In the genomic region with DNA sequence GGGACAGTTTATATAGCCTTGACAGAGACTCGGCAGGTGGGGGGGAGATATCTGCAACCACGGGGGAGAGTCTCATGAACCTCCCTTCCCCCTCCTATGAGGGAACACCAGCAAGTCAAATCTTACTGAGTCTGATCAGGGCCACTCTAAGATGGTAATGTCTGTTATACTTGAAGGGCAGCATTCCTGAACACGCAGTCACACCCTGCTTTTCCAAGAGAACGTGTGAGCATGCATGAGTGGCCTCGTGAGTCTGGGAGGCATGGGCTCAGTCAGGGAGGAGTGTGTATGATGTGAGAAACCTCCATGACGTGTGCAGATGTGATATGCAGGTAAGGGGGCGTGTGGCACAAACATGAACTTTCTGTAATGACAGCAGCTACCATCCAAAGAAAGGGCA, we compare ENCODE assay signal across 12 mouse cellular contexts. TPM values are rescaled to one million over a fixed set of nuclear protein-coding genes. Genes with fewer than 3 reads are reported as not detected.
A peak's percentile ranks its signal among the peaks of the same experiment; 100 is the strongest.
DNase-seq lines count a peak whose midpoint lies in the region; ATAC-seq and TF ChIP-seq lines count a peak whose summit lies in the region.
"Had no signal": no experiment of that assay in that cellular context is flagged by ENCODE, and none has a peak within 500 bp of the region (broad histone marks: within the 10 kb centered on the region; RNA-seq: fewer than 3 reads in every experiment).

No protein-coding gene starts in this region.

- intact Hi-C loops in gastrocnemius, postnatal 14 days (cut with DNase I; ENCODE audit: low total_unique reads): no loop called here

- ATAC-seq in embryonic facial prominence, embryonic 14.5 days (ENCODE audit: low read depth): peak; percentile 91
- peak; percentile 80 for ATAC-seq in kidney, postnatal 0 days (replicated peaks; ENCODE audit: low FRiP score, low read depth)
- no peak for ATAC-seq in forebrain, embryonic 13.5 days
- ATAC-seq in forebrain, embryonic 16.5 days: no peak

- peak; percentile 30 for DNase-seq in adrenal gland, postnatal 14 days
- no peak for DNase-seq in adrenal gland, adult 8-10 months
- peak; percentile 75 for DNase-seq in embryonic facial prominence, embryonic 14.5 days (ENCODE audit: low spot score)
- peak; percentile 24 for DNase-seq in kidney, postnatal 0 days (ENCODE audit: low spot score)
- DNase-seq in lung, postnatal 10 days: peak; percentile 56
- no peak for DNase-seq in gastrocnemius, postnatal 14 days
- DNase-seq: cerebellum, postnatal 25 days; heart, adult 18-20 months; heart, postnatal 36 days had no signal

- H3K9ac ChIP-seq in embryonic facial prominence, embryonic 14.5 days (ENCODE audit: low read depth, low read length): no peak overlapping the region
- H3K9ac ChIP-seq in kidney, postnatal 0 days (ENCODE audit: low read depth, low read length): no peak overlapping the region
- no peak overlapping the region for H3K9ac ChIP-seq in forebrain, embryonic 13.5 days
- no peak overlapping the region for H3K9ac ChIP-seq in forebrain, embryonic 16.5 days (replicated peaks; ENCODE audit: low read depth, low read length)

- H3K9me3 ChIP-seq in embryonic facial prominence, embryonic 14.5 days (ENCODE audit: control insufficient read depth, low read length): no peaks in the 10 kb centered on the region
- H3K9me3 ChIP-seq in kidney, postnatal 0 days (replicated peaks; ENCODE audit: low read length): no peaks in the 10 kb centered on the region
- H3K9me3 ChIP-seq in forebrain, embryonic 13.5 days (replicated peaks): no peaks in the 10 kb centered on the region
- no peaks in the 10 kb centered on the region for H3K9me3 ChIP-seq in forebrain, embryonic 16.5 days (ENCODE audit: control insufficient read depth, low read length)

- H3K27ac ChIP-seq in embryonic facial prominence, embryonic 14.5 days (replicated peaks; ENCODE audit: low read depth, low read length): no peak overlapping the region
- H3K27ac ChIP-seq in kidney, postnatal 0 days: peak overlapping the region; percentile 60; the same call in 1 of the 2 replicates
- no peak overlapping the region for H3K27ac ChIP-seq in forebrain, embryonic 13.5 days
- H3K27ac ChIP-seq in forebrain, embryonic 16.5 days (ENCODE audit: low read length): no peak overlapping the region
- H3K27ac ChIP-seq: macrophage had no signal

- TF ChIP-seq CTCF in kidney, postnatal 0 days (IDR thresholded peaks at IDR 0.05; ENCODE audit: low read depth): no peak

- H3K4me3 ChIP-seq in embryonic facial prominence, embryonic 14.5 days (ENCODE audit: low read depth, low read length): no peak overlapping the region
- no peak overlapping the region for H3K4me3 ChIP-seq in kidney, postnatal 0 days (replicated peaks; ENCODE audit: low read depth, low read length)
- no peak overlapping the region for H3K4me3 ChIP-seq in forebrain, embryonic 13.5 days
- no peak overlapping the region for H3K4me3 ChIP-seq in forebrain, embryonic 16.5 days (replicated peaks; ENCODE audit: low read length)

- H3K4me2 ChIP-seq in embryonic facial prominence, embryonic 14.5 days (ENCODE audit: low read depth, low read length): no peak overlapping the region
- no peak overlapping the region for H3K4me2 ChIP-seq in kidney, postnatal 0 days (ENCODE audit: low read length)
- no peak overlapping the region for H3K4me2 ChIP-seq in forebrain, embryonic 13.5 days
- no peak overlapping the region for H3K4me2 ChIP-seq in forebrain, embryonic 16.5 days (ENCODE audit: low read length)

- H3K4me1 ChIP-seq in embryonic facial prominence, embryonic 14.5 days (ENCODE audit: control insufficient read depth, insufficient read depth, low read length): no peaks in the 10 kb centered on the region
- H3K4me1 ChIP-seq in kidney, postnatal 0 days (replicated peaks; ENCODE audit: insufficient read depth, low read length): no peaks in the 10 kb centered on the region
- no peaks in the 10 kb centered on the region for H3K4me1 ChIP-seq in forebrain, embryonic 13.5 days
- no peaks in the 10 kb centered on the region for H3K4me1 ChIP-seq in forebrain, embryonic 16.5 days (replicated peaks; ENCODE audit: control insufficient read depth, insufficient read depth, low read length)

- 59% methylated on average over 7 of the region's 7 CpGs for WGBS in embryonic facial prominence, embryonic 14.5 days
- WGBS in kidney, postnatal 0 days: 52% methylated on average over 7 of the region's 7 CpGs
- 83% methylated on average over 7 of the region's 7 CpGs for WGBS in forebrain, embryonic 13.5 days
- WGBS in forebrain, embryonic 16.5 days: 83% methylated on average over 7 of the region's 7 CpGs

- no peaks in the 10 kb centered on the region for H3K36me3 ChIP-seq in embryonic facial prominence, embryonic 14.5 days (ENCODE audit: control insufficient read depth, insufficient read depth, low read length)
- no peaks in the 10 kb centered on the region for H3K36me3 ChIP-seq in kidney, postnatal 0 days (ENCODE audit: insufficient read depth, low read length)
- H3K36me3 ChIP-seq in forebrain, embryonic 13.5 days (ENCODE audit: poor library complexity, severe bottlenecking): no peaks in the 10 kb centered on the region
- no peaks in the 10 kb centered on the region for H3K36me3 ChIP-seq in forebrain, embryonic 16.5 days (ENCODE audit: control insufficient read depth, insufficient read depth)

- no peaks in the 10 kb centered on the region for H3K27me3 ChIP-seq in embryonic facial prominence, embryonic 14.5 days (replicated peaks; ENCODE audit: control insufficient read depth, insufficient read depth, low read length)
- H3K27me3 ChIP-seq in kidney, postnatal 0 days (ENCODE audit: insufficient read depth, low read length): no peaks in the 10 kb centered on the region
- H3K27me3 ChIP-seq in forebrain, embryonic 13.5 days: no peaks in the 10 kb centered on the region
- no peaks in the 10 kb centered on the region for H3K27me3 ChIP-seq in forebrain, embryonic 16.5 days (replicated peaks; ENCODE audit: control insufficient read depth, insufficient read depth, low read length)

RNA-seq across cellular contexts. Expression of gene Ctsh, which starts 15.5 kb away (rescaled TPM):
- 103 and 106 TPM in 2 replicates for total RNA-seq in adrenal gland, postnatal 14 days (2021)
- 100 to 1,000 TPM; 176 to 258 (median 215) TPM for total RNA-seq in adrenal gland, adult 8-10 months (2022)
- 58.1 and 69.3 TPM in 2 replicates for polyA plus RNA-seq in embryonic facial prominence, embryonic 14.5 days (2014; fragmentation: Nextera tagmentation; extraction: Ambion mirVana)
- polyA plus RNA-seq in kidney, postnatal 0 days (2015; fragmentation: Nextera tagmentation; extraction: Ambion mirVana): 292 and 305 TPM in 2 replicates
- 8.2 and 9.3 TPM in 2 replicates for polyA plus RNA-seq in forebrain, embryonic 13.5 days (2015; fragmentation: Nextera tagmentation; extraction: Ambion mirVana)
- 10 to 100 TPM; 20.9 to 22.6 TPM for total RNA-seq in gastrocnemius, postnatal 14 days (2021)
- 18.9 and 28.1 TPM in 2 replicates for polyA plus RNA-seq in forebrain, embryonic 16.5 days (2015; fragmentation: Nextera tagmentation; extraction: Ambion mirVana)

RNA-seq across cellular contexts. Expression of gene Morf4l1, which starts 45.1 kb away (rescaled TPM):
- 268 and 288 TPM in 2 replicates for total RNA-seq in adrenal gland, postnatal 14 days (2021)
- 100 to 1,000 TPM; 379 to 403 (median 391) TPM for total RNA-seq in adrenal gland, adult 8-10 months (2022)
- polyA plus RNA-seq in embryonic facial prominence, embryonic 14.5 days (2014; fragmentation: Nextera tagmentation; extraction: Ambion mirVana): 445 and 477 TPM in 2 replicates
- polyA plus RNA-seq in kidney, postnatal 0 days (2015; fragmentation: Nextera tagmentation; extraction: Ambion mirVana): 412 and 452 TPM in 2 replicates
- polyA plus RNA-seq in forebrain, embryonic 13.5 days (2015; fragmentation: Nextera tagmentation; extraction: Ambion mirVana): 475 and 483 TPM in 2 replicates
- 100 to 1,000 TPM; 156 to 165 TPM for total RNA-seq in gastrocnemius, postnatal 14 days (2021)
- 520 and 524 TPM in 2 replicates for polyA plus RNA-seq in forebrain, embryonic 16.5 days (2015; fragmentation: Nextera tagmentation; extraction: Ambion mirVana)

Comparison
In these comparisons a context has a peak if more than half of its experiments do, and no peak if none do; other contexts are left out.
1. DNase-seq: peak in adrenal gland, postnatal 14 days (single experiment), embryonic facial prominence, embryonic 14.5 days (single experiment), kidney, postnatal 0 days (single experiment) and lung, postnatal 10 days (single experiment); none in adrenal gland, adult 8-10 months (single experiment) and gastrocnemius, postnatal 14 days (single experiment).
2. ATAC-seq: peak in embryonic facial prominence, embryonic 14.5 days (single experiment) and kidney, postnatal 0 days (single experiment); none in forebrain, embryonic 13.5 days (single experiment) and forebrain, embryonic 16.5 days (single experiment).